Mouse (Mus musculus): ENCODE data around the gene Abhd13. TPM values are rescaled to one million over a fixed set of nuclear protein-coding genes. Genes with fewer than 3 reads are reported as not detected.

Gene Abhd13
- polyA plus RNA-seq (2016; fragmentation: Nextera tagmentation; extraction: Ambion mirVana), result 20.7 and 22.8 TPM in 2 replicates

GRCm38 (mm10) chr8:9977573-9978314 is at the start of gene Abhd13, which contains the start of gene Lig4:
Gene Abhd13 (plus strand): TSS chr8:9977707.
Gene Lig4 (minus strand): TSS chr8:9977686.
- peak within 1 kb of the TSS; percentile 86 for H3K9ac ChIP-seq
- H3K4me2 ChIP-seq (replicated peaks), result peak within 1 kb of the TSS; percentile 78
- ATAC-seq (ENCODE audit: insufficient number of reproducible peaks, insufficient read depth, low FRiP score, low TSS enrichment), result peak; percentile 67
- WGBS, result under 1% methylated on average over 60 of the region's 68 CpGs
- no peaks in the 10 kb centered on the region for H3K27me3 ChIP-seq
- peak within 1 kb of the TSS; percentile 87 for H3K4me3 ChIP-seq
- H3K27ac ChIP-seq, result peak within 1 kb of the TSS; percentile 77; the same call in 1 of the 2 replicates
- peaks cover 7% of the 10 kb centered on the region for H3K36me3 ChIP-seq
- peaks cover 26% of the 10 kb centered on the region for H3K4me1 ChIP-seq
- no peaks in the 10 kb centered on the region for H3K9me3 ChIP-seq

GRCm38 (mm10) chr8:9929746-9930445 is 47.6 kb upstream of the Abhd13 start:
- no peaks in the 10 kb centered on the region for H3K4me1 ChIP-seq
- H3K4me2 ChIP-seq (replicated peaks), result no peak overlapping the region
- no peaks in the 10 kb centered on the region for H3K27me3 ChIP-seq
- H3K4me3 ChIP-seq, result no peak overlapping the region
- H3K9me3 ChIP-seq, result no peaks in the 10 kb centered on the region
- no peak overlapping the region for H3K9ac ChIP-seq
- H3K36me3 ChIP-seq, result no peaks in the 10 kb centered on the region
- no peak overlapping the region for H3K27ac ChIP-seq
- ATAC-seq (ENCODE audit: insufficient number of reproducible peaks, insufficient read depth, low FRiP score, low TSS enrichment), result no peak
- WGBS, result 75% methylated on average over 14 of the region's 14 CpGs

- H3K4me2 ChIP-seq (replicated peaks), result no peak overlapping the region
- no peak overlapping the region for H3K9ac ChIP-seq
- H3K9me3 ChIP-seq, result no peaks in the 10 kb centered on the region
- H3K36me3 ChIP-seq, result no peaks in the 10 kb centered on the region
- H3K27me3 ChIP-seq, result no peaks in the 10 kb centered on the region
- no peak overlapping the region for H3K4me3 ChIP-seq
- no peaks in the 10 kb centered on the region for H3K4me1 ChIP-seq
- no peak overlapping the region for H3K27ac ChIP-seq
- ATAC-seq (ENCODE audit: insufficient number of reproducible peaks, insufficient read depth, low FRiP score, low TSS enrichment), result no peak
Observed at GRCm38 (mm10) chr8:9932711-9933110, 44.8 kb upstream of the Abhd13 start.

- H3K9ac ChIP-seq, result no peak overlapping the region
- no peak overlapping the region for H3K4me2 ChIP-seq (replicated peaks)
- H3K9me3 ChIP-seq, result no peaks in the 10 kb centered on the region
- ATAC-seq (ENCODE audit: insufficient number of reproducible peaks, insufficient read depth, low FRiP score, low TSS enrichment), result no peak
- H3K36me3 ChIP-seq, result no peaks in the 10 kb centered on the region
- H3K27ac ChIP-seq, result no peak overlapping the region
- H3K4me3 ChIP-seq, result no peak overlapping the region
- WGBS, result 36% methylated on average over 10 of the region's 10 CpGs
- no peaks in the 10 kb centered on the region for H3K4me1 ChIP-seq
- no peaks in the 10 kb centered on the region for H3K27me3 ChIP-seq
Observed at GRCm38 (mm10) chr8:9934891-9935565, 42.5 kb upstream of the Abhd13 start.

- H3K36me3 ChIP-seq, result no peaks in the 10 kb centered on the region
- ATAC-seq (ENCODE audit: insufficient number of reproducible peaks, insufficient read depth, low FRiP score, low TSS enrichment), result no peak
- WGBS, result 71% methylated on average over 7 of the region's 7 CpGs
- H3K27ac ChIP-seq, result no peak overlapping the region
- no peak overlapping the region for H3K4me2 ChIP-seq (replicated peaks)
- H3K9ac ChIP-seq, result no peak overlapping the region
- no peak overlapping the region for H3K4me3 ChIP-seq
- H3K9me3 ChIP-seq, result no peaks in the 10 kb centered on the region
- H3K27me3 ChIP-seq, result no peaks in the 10 kb centered on the region
- H3K4me1 ChIP-seq, result no peaks in the 10 kb centered on the region
Observed at GRCm38 (mm10) chr8:9935574-9935973, 41.9 kb upstream of the Abhd13 start.

GRCm38 (mm10) chr8:9949134-9949890 is 28.2 kb upstream of the Abhd13 start:
- no peak for ATAC-seq (ENCODE audit: insufficient number of reproducible peaks, insufficient read depth, low FRiP score, low TSS enrichment)
- H3K4me2 ChIP-seq (replicated peaks), result no peak overlapping the region
- H3K9me3 ChIP-seq, result no peaks in the 10 kb centered on the region
- H3K4me3 ChIP-seq, result no peak overlapping the region
- H3K27ac ChIP-seq, result no peak overlapping the region
- H3K4me1 ChIP-seq, result no peaks in the 10 kb centered on the region
- H3K27me3 ChIP-seq, result no peaks in the 10 kb centered on the region
- H3K36me3 ChIP-seq, result no peaks in the 10 kb centered on the region
- 59% methylated on average over 10 of the region's 10 CpGs for WGBS
- H3K9ac ChIP-seq, result no peak overlapping the region

- Histone ChIP-seq H3K4me3 (no peak overlapping the region), H3K4me2 (replicated peaks) (no peak overlapping the region), H3K4me1 (no peaks in the 10 kb centered on the region), H3K9ac (no peak overlapping the region), H3K27me3 (no peaks in the 10 kb centered on the region), H3K36me3 (no peaks in the 10 kb centered on the region), H3K9me3 (no peaks in the 10 kb centered on the region), H3K27ac (no peak overlapping the region)
- no peak for ATAC-seq (ENCODE audit: insufficient number of reproducible peaks, insufficient read depth, low FRiP score, low TSS enrichment)
- WGBS, result 66% methylated on average over 4 of the region's 4 CpGs
Observed at GRCm38 (mm10) chr8:9958338-9958737, 19.2 kb upstream of the Abhd13 start.

- H3K9ac ChIP-seq, result no peak overlapping the region
- no peak for ATAC-seq (ENCODE audit: insufficient number of reproducible peaks, insufficient read depth, low FRiP score, low TSS enrichment)
- no peak overlapping the region for H3K27ac ChIP-seq
- H3K4me2 ChIP-seq (replicated peaks), result no peak overlapping the region
- no peaks in the 10 kb centered on the region for H3K4me1 ChIP-seq
- H3K27me3 ChIP-seq, result no peaks in the 10 kb centered on the region
- H3K36me3 ChIP-seq, result no peaks in the 10 kb centered on the region
- no peak overlapping the region for H3K4me3 ChIP-seq
- 0 out of 2 replicates have a peak, but pooled peaks cover 3% of the 10 kb centered on the region for H3K9me3 ChIP-seq
- 90% methylated on average over 2 of the region's 2 CpGs for WGBS
Observed at GRCm38 (mm10) chr8:9959919-9960318, 17.6 kb upstream of the Abhd13 start.

- Histone ChIP-seq H3K27ac (no peak overlapping the region), H3K4me3 (no peak overlapping the region), H3K9ac (no peak overlapping the region), H3K4me2 (replicated peaks) (no peak overlapping the region), H3K4me1 (peaks cover 9% of the 10 kb centered on the region), H3K36me3 (peaks cover 33% of the 10 kb centered on the region), H3K27me3 (no peaks in the 10 kb centered on the region), H3K9me3 (no peaks in the 10 kb centered on the region)
- ATAC-seq (ENCODE audit: insufficient number of reproducible peaks, insufficient read depth, low FRiP score, low TSS enrichment), result no peak
- WGBS, result 97% methylated on average over 9 of the region's 9 CpGs
Observed at GRCm38 (mm10) chr8:9971866-9972265, 5.6 kb upstream of the Abhd13 start.

GRCm38 (mm10) chr8:9975276-9975675 is 2.2 kb upstream of the Abhd13 start:
- H3K9ac ChIP-seq, result no peak overlapping the region

GRCm38 (mm10) chr8:9975898-9976611 is 1.5 kb upstream of the Abhd13 start:
- Histone ChIP-seq H3K4me3 (peak overlapping the region; percentile 75), H3K27ac (no peak overlapping the region), H3K4me1 (peaks cover 26% of the 10 kb centered on the region), H3K4me2 (replicated peaks) (peak overlapping the region; percentile 56), H3K27me3 (no peaks in the 10 kb centered on the region), H3K9me3 (no peaks in the 10 kb centered on the region), H3K9ac (peak overlapping the region; percentile 66), H3K36me3 (peaks cover 23% of the 10 kb centered on the region)
- ATAC-seq (ENCODE audit: insufficient number of reproducible peaks, insufficient read depth, low FRiP score, low TSS enrichment), result peak; percentile 94
- under 1% methylated on average over 47 of the region's 47 CpGs for WGBS

More at GRCm38 (mm10) chr8:9975276-9975675, 2.2 kb upstream of the Abhd13 start:
- Histone ChIP-seq H3K4me1 (peaks cover 26% of the 10 kb centered on the region), H3K27me3 (no peaks in the 10 kb centered on the region), H3K4me2 (replicated peaks) (peak overlapping the region; percentile 56), H3K36me3 (peaks cover 26% of the 10 kb centered on the region), H3K27ac (no peak overlapping the region), H3K4me3 (peak overlapping the region; percentile 75), H3K9me3 (no peaks in the 10 kb centered on the region)
- ATAC-seq (ENCODE audit: insufficient number of reproducible peaks, insufficient read depth, low FRiP score, low TSS enrichment), result no peak
- WGBS, result 48% methylated on average over 5 of the region's 5 CpGs
